Mouse (Mus musculus) lung, embryonic 14.5 days (tissue): ENCODE results near the gene Gja5. TPM values are rescaled to one million over a fixed set of nuclear protein-coding genes. Genes with fewer than 3 reads are reported as not detected.

ENCODE experiments used
- ATAC-seq: fragments of 200-750 bp; cut with Nextera tagmentation; 2 replicates; pipeline ENCODE4 v1.8.0; 2017; ENCODE audit warnings: mild to moderate bottlenecking, moderate TSS enrichment, moderate library complexity; ENCODE audit not compliant: insufficient read depth
- DNase-seq: peaks from one replicate; pipeline ENCODE4 v3.0.0-alpha.2; 2015
- H3K27ac ChIP-seq: fragments of 300-500 bp; sonication (generic); 2 replicates; pipeline ENCODE4 v1.5.1; 2014; ENCODE audit warnings: low read depth, mild to moderate bottlenecking, moderate library complexity
- H3K27me3 ChIP-seq: fragments of 300-500 bp; sonication (generic); 2 replicates; pipeline ENCODE4 v1.6.1; 2014; ENCODE audit warnings: low read length, control low read depth; ENCODE audit not compliant: insufficient read depth
- H3K36me3 ChIP-seq: fragments of 300-500 bp; sonication (generic); 2 replicates; pipeline ENCODE4 v1.6.1; 2014; ENCODE audit warnings: control low read depth; ENCODE audit not compliant: insufficient read depth
- H3K4me1 ChIP-seq: fragments of 300-500 bp; sonication (generic); 2 replicates; pipeline ENCODE4 v1.6.1; 2014; ENCODE audit warnings: antibody characterized with exemption, control low read depth; ENCODE audit not compliant: insufficient read depth
- H3K4me2 ChIP-seq: fragments of 300-500 bp; sonication (generic); 2 replicates; pipeline ENCODE4 v1.6.1; 2014; ENCODE audit warnings: mild to moderate bottlenecking
- H3K4me3 ChIP-seq: fragments of 300-500 bp; sonication (generic); 2 replicates; pipeline ENCODE4 v1.5.1; 2014; ENCODE audit warnings: low read depth, low read length
- H3K9ac ChIP-seq: fragments of 300-500 bp; sonication (generic); 2 replicates; pipeline ENCODE4 v1.6.1; 2014
- H3K9me3 ChIP-seq: fragments of 300-500 bp; sonication (generic); 2 replicates; pipeline ENCODE4 v1.6.1; 2016; ENCODE audit warnings: low read depth, low read length, control low read depth
- CTCF ChIP-seq: IDR thresholded peaks from 2 replicates; pipeline ENCODE4 v1.5.1; 2016; ENCODE audit warnings: antibody characterized with exemption, low read depth
- WGBS: fragments of 180-500 bp; shearing (Covaris S2); extraction: QIAGEN DNeasy Blood & Tissue Kit; methylation state at CpG from one replicate; pipeline ENCODE4 v1.1.7; 2014; 5-methylcytosine and 5-hydroxymethylcytosine counted together
- polyA plus RNA-seq: library from polyadenylated mRNA; unstranded; fragments of >200 nt; fragmentation: Nextera tagmentation; extraction: Ambion mirVana; gene quantifications from 2 replicates; pipeline ENCODE4 v1.2.1, GENCODE M21; 2014

The Gja5 gene
- polyA plus RNA-seq, 1 experiment from 2014 or later = 6.4 TPM

DNA sequence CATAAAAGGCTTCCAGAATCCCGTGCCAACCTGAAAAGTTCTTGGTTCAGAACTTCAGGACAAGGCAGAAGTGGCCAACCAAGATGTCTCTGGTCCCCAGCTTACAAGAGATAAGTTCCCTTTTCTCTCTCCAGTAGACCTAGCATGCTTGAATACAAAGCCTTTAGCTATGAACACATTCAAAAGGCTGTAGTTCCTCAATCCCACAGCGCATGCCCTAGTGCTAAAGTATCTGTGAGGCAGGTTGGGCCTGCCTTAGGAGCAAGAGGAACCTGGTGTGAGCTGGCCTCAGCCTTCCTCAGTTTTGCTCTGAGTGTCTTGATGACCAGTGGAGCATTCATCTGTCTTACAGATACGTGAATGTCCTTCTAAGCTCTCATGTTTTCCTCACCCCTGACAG is 131.1 kb downstream of the Gja5 start:
- no peak overlapping the region for H3K4me2 ChIP-seq
- no peak overlapping the region for H3K4me3 ChIP-seq
- no peak for ATAC-seq
- H3K9me3 ChIP-seq = no peaks in the 10 kb centered on the region
- H3K4me1 ChIP-seq = peaks cover 34% of the 10 kb centered on the region
- WGBS = 84% methylated on average over 3 of the region's 3 CpGs
- no peak for DNase-seq
- no peaks in the 10 kb centered on the region for H3K27me3 ChIP-seq
- no peak for TF ChIP-seq CTCF
- H3K9ac ChIP-seq = no peak overlapping the region
- H3K36me3 ChIP-seq = no peaks in the 10 kb centered on the region
- no peak overlapping the region for H3K27ac ChIP-seq

DNA sequence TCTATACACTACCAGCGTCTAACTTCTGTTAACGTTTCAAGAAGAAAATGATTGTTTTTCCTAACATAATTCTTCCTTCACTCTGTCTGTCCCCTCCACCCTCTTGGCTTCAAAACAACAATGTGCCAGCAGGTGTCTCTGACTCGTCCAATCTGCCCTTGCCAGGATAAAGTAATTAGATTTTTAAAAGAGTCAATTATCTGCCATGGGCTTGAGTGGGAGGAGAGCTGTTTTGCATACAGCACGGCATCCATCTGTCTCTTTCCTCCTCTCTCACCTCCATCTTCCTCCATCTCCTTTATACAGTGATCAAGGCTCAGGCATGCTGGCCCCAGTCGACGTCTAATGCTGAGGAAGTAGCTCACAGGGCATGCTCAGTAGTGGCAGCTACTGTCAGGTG is 132.6 kb downstream of the Gja5 start:
- Histone ChIP-seq H3K9me3 (no peaks in the 10 kb centered on the region), H3K4me1 (peaks cover 38% of the 10 kb centered on the region), H3K27ac (no peak overlapping the region), H3K9ac (no peak overlapping the region), H3K4me3 (no peak overlapping the region), H3K36me3 (no peaks in the 10 kb centered on the region), H3K27me3 (no peaks in the 10 kb centered on the region), H3K4me2 (no peak overlapping the region)
- no peak for TF ChIP-seq CTCF
- WGBS = 30% methylated on average over 6 of the region's 6 CpGs
- peak; percentile 84 for DNase-seq
- ATAC-seq = 0 out of 2 replicates have a peak, but pooled peaks have one; percentile 6

DNA sequence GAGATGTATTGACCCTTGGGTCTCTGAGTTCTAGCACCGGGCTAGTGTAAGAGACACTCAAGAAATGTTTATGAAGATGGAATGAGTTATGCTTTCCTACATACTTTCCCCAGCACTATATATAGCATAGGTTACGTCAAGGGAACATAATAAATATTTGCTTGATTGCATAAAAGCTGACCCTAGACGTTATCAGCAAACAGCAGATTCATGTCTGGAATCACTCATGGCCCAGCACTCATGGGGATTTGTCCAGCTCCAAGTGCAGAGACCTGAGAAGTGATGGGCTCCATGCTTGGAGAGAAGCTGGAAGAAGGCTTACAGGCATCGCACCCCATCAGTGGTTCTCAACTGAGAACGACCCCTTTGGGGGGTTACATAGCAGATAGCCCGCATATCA is 135.2 kb downstream of the Gja5 start:
- H3K4me1 ChIP-seq = peaks cover 39% of the 10 kb centered on the region
- no peak for TF ChIP-seq CTCF
- peak; percentile 95 for DNase-seq
- H3K27ac ChIP-seq = no peak overlapping the region
- peak; percentile 93 for ATAC-seq
- H3K4me3 ChIP-seq = no peak overlapping the region
- H3K36me3 ChIP-seq = no peaks in the 10 kb centered on the region
- H3K9ac ChIP-seq = no peak overlapping the region
- WGBS = 34% methylated on average over 6 of the region's 6 CpGs
- H3K9me3 ChIP-seq = no peaks in the 10 kb centered on the region
- no peaks in the 10 kb centered on the region for H3K27me3 ChIP-seq
- H3K4me2 ChIP-seq = no peak overlapping the region

DNA sequence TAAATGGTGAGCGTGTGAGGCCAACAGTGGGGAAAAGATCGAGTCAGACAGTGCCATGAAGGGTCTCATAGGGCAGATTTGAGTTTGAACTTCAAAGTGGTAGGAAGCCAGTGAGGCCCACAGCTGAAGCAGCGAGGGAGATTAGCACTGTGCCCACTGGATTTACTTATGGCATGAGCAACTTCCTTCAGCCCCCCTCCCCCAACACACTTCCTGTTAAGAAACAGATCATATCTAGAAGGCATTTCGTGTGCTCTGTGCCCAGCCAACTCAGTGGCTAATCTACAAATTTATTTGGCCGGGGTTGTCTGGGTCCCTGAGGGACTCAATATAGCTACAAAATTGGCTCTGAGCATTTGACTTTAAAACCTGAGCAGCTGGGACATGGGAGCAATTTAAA is 139.7 kb downstream of the Gja5 start:
- Histone ChIP-seq H3K4me1 (peaks cover 11% of the 10 kb centered on the region), H3K4me3 (no peak overlapping the region), H3K36me3 (no peaks in the 10 kb centered on the region), H3K27ac (no peak overlapping the region), H3K9ac (no peak overlapping the region), H3K4me2 (no peak overlapping the region), H3K27me3 (no peaks in the 10 kb centered on the region), H3K9me3 (no peaks in the 10 kb centered on the region)
- ATAC-seq (no peak), DNase-seq (no peak)
- TF ChIP-seq CTCF = no peak
- WGBS = 55% methylated on average over 5 of the region's 5 CpGs

DNA sequence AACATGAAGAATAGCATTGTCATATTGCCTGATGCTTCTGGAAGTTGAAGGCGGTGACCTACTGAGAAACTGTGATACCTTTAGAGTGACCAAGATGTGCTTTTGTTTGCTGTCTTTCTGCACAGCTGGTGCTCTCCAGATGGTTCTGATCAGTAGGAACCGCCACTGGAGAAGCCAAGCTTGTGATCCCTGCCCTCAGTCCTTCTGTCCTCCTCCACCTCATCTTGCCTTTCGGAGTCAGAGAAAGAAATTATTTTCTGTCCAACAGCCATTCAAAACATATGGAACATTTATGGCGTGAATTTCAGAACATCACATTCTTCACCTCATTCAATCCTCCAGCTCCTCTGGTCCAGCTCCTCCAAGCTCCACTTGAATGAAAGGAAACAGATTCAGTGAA is 143.3 kb downstream of the Gja5 start:
- no peak overlapping the region for H3K4me3 ChIP-seq
- no peaks in the 10 kb centered on the region for H3K27me3 ChIP-seq
- no peak overlapping the region for H3K9ac ChIP-seq
- WGBS = 67% methylated on average over 4 of the region's 4 CpGs
- peaks cover 25% of the 10 kb centered on the region for H3K4me1 ChIP-seq
- H3K27ac ChIP-seq = no peak overlapping the region
- H3K9me3 ChIP-seq = no peaks in the 10 kb centered on the region
- H3K36me3 ChIP-seq = no peaks in the 10 kb centered on the region
- no peak for ATAC-seq
- H3K4me2 ChIP-seq = no peak overlapping the region
- TF ChIP-seq CTCF = no peak
- no peak for DNase-seq

DNA sequence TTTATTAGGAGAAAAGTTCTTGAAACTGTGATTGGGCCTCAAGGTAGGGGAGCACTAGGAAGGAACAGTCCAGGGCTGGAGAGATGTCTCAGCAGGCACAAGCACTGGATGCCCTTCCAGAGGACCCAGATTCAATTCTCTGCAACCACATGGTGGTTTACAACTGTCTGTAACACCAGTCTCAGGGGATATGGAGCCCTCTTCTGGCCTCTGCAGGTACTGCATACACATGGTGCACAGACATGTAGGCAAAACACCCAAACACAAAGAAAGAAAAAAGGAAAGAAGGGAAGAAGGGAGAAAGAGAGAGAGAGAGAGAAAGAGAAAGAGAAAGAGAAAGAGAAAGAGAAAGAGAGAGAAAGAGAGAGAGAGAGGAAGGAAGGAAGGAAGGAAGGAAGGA is 143.9 kb downstream of the Gja5 start:
- Histone ChIP-seq H3K4me1 (peaks cover 26% of the 10 kb centered on the region), H3K9ac (no peak overlapping the region), H3K4me2 (no peak overlapping the region), H3K27me3 (no peaks in the 10 kb centered on the region), H3K36me3 (no peaks in the 10 kb centered on the region), H3K9me3 (no peaks in the 10 kb centered on the region), H3K4me3 (no peak overlapping the region), H3K27ac (no peak overlapping the region)
- ATAC-seq = no peak
- no peak for DNase-seq
- peak; percentile 51 for TF ChIP-seq CTCF

DNA sequence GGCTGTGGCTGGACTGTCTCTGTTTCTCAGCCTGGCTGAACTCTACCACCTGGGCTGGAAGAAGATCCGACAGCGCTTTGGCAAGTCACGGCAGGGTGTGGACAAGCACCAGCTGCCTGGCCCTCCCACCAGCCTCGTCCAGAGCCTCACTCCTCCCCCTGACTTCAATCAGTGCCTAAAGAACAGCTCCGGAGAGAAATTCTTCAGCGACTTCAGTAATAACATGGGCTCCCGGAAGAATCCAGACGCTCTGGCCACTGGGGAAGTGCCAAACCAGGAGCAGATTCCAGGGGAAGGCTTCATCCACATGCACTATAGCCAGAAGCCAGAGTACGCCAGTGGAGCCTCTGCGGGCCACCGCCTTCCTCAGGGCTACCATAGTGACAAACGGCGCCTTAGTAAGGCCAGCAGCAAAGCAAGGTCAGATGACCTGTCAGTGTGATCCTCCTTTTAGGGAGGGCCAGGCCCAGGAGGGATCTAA is 146.8 kb downstream of the Gja5 start:
- Histone ChIP-seq H3K4me2 (peak overlapping the region; percentile 28), H3K27me3 (no peaks in the 10 kb centered on the region), H3K9me3 (no peaks in the 10 kb centered on the region), H3K4me3 (no peak overlapping the region), H3K27ac (peak overlapping the region; percentile 48), H3K36me3 (no peaks in the 10 kb centered on the region), H3K4me1 (peaks cover 22% of the 10 kb centered on the region), H3K9ac (no peak overlapping the region)
- TF ChIP-seq CTCF = no peak
- DNase-seq = peak; percentile 80
- ATAC-seq = peak; percentile 77
- WGBS = 22% methylated on average over 13 of the region's 13 CpGs

DNA sequence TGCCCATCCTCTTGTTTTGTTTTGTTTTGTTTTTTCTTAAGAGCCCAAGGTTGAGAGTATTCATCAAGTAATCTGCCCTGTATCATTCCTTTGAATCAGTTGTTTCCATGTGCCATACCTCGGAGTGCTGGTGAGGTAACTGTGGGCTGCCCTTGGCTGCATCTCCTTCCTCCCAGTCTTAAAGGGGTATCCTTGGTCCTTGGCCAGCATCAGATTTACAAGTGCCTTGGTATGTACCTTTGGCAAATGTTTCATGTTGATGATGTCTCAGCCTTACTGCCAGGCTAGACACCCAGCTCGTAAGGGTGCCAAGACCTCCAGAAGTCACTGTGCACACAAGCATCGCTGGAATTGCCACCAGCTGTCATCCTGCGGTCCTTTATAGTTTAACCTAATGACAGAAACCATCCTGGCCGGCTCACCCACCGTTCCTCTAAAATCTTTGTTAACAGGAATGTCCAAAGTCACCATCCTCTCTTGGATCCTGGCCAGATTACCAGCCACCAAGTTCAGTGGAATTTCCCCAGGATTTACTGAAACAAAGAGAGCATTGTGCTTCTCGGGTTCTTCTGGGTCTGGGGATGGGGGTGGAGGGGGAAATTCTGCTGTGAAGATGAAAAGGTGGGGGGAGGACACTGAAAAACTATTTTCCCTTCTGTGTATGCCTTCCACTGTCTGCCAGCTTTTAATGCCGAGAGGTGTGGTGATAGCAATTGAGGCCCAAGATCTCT is 147.7 kb downstream of the Gja5 start:
- WGBS = 32% methylated on average over 8 of the region's 8 CpGs
- ATAC-seq (no peak), DNase-seq (peak; percentile 76)
- H3K9me3 ChIP-seq = no peaks in the 10 kb centered on the region
- H3K9ac ChIP-seq = no peak overlapping the region
- H3K27me3 ChIP-seq = no peaks in the 10 kb centered on the region
- no peak overlapping the region for H3K4me3 ChIP-seq
- peaks cover 22% of the 10 kb centered on the region for H3K4me1 ChIP-seq
- H3K4me2 ChIP-seq = no peak overlapping the region
- peak overlapping the region; percentile 46 for H3K27ac ChIP-seq
- H3K36me3 ChIP-seq = no peaks in the 10 kb centered on the region
- no peak for TF ChIP-seq CTCF
